In genomic region chr7:141972831-141973619, GRCm38 (mm10) we compare ENCODE assay signal across 9 mouse cellular contexts. TPM values are rescaled to one million over a fixed set of nuclear protein-coding genes. Genes with fewer than 3 reads are reported as not detected.
DNase-seq lines count a peak whose midpoint lies in the region; ATAC-seq and TF ChIP-seq lines count a peak whose summit lies in the region.
"Had no signal": no experiment of that assay in that cellular context is flagged by ENCODE, and none has a peak within 500 bp of the region (broad histone marks: within the 10 kb centered on the region; RNA-seq: fewer than 3 reads in every experiment).

No protein-coding gene starts in this region.

- H3K27ac ChIP-seq in hindbrain, embryonic 10.5 days: no peak overlapping the region
- H3K27ac ChIP-seq in hindbrain, embryonic 14.5 days: no peak overlapping the region
- H3K27ac ChIP-seq in cerebellum, adult 2 months (ENCODE audit: insufficient read depth, low read length): peak overlapping the region; percentile 26
- H3K27ac ChIP-seq in hindbrain, embryonic 15.5 days (replicated peaks): no peak overlapping the region
- 0 out of 2 replicates have a peak overlapping the region, but pooled peaks have one; percentile 45 for H3K27ac ChIP-seq in midbrain, embryonic 14.5 days (replicated peaks; ENCODE audit: low read depth, low read length)
- H3K27ac ChIP-seq: macrophage had no signal

- WGBS in hindbrain, embryonic 10.5 days: 46% methylated on average over 7 of the region's 7 CpGs
- 51% methylated on average over 7 of the region's 7 CpGs for WGBS in hindbrain, embryonic 14.5 days
- 14% methylated on average over 7 of the region's 7 CpGs for WGBS in cerebellum, adult 2 months
- WGBS in hindbrain, embryonic 15.5 days: 51% methylated on average over 7 of the region's 7 CpGs
- WGBS in midbrain, embryonic 14.5 days: 52% methylated on average over 7 of the region's 7 CpGs

- H3K9me3 ChIP-seq in hindbrain, embryonic 10.5 days: no peaks in the 10 kb centered on the region
- H3K9me3 ChIP-seq in hindbrain, embryonic 14.5 days (ENCODE audit: control insufficient read depth, low read length): no peaks in the 10 kb centered on the region
- H3K9me3 ChIP-seq in hindbrain, embryonic 15.5 days: no peaks in the 10 kb centered on the region
- H3K9me3 ChIP-seq in midbrain, embryonic 14.5 days (ENCODE audit: control insufficient read depth, low read length): no peaks in the 10 kb centered on the region

- ATAC-seq in hindbrain, embryonic 14.5 days (ENCODE audit: low FRiP score): no peak
- ATAC-seq in hindbrain, embryonic 15.5 days (ENCODE audit: low FRiP score, low read depth): 0 out of 2 replicates have a peak, but pooled peaks have one; percentile 17
- ATAC-seq in midbrain, embryonic 14.5 days (ENCODE audit: low FRiP score, low TSS enrichment): no peak

- TF ChIP-seq CTCF in cerebellum, adult 2 months (IDR thresholded peaks at IDR 0.05; ENCODE audit: borderline replicate concordance, insufficient read depth, low read depth, low read length): peak; percentile 34

- H3K27me3 ChIP-seq in hindbrain, embryonic 10.5 days (ENCODE audit: insufficient read depth, poor library complexity, severe bottlenecking): no peaks in the 10 kb centered on the region
- H3K27me3 ChIP-seq in hindbrain, embryonic 14.5 days (ENCODE audit: control insufficient read depth, insufficient read depth, low read length): no peaks in the 10 kb centered on the region
- no peaks in the 10 kb centered on the region for H3K27me3 ChIP-seq in cerebellum, adult 2 months (ENCODE audit: control insufficient read depth, insufficient read depth, low read length)
- H3K27me3 ChIP-seq in hindbrain, embryonic 15.5 days: no peaks in the 10 kb centered on the region
- H3K27me3 ChIP-seq in midbrain, embryonic 14.5 days (ENCODE audit: control insufficient read depth, insufficient read depth, low read length): no peaks in the 10 kb centered on the region

- no peak overlapping the region for H3K4me2 ChIP-seq in hindbrain, embryonic 14.5 days (replicated peaks)
- H3K4me2 ChIP-seq in hindbrain, embryonic 15.5 days: no peak overlapping the region
- no peak overlapping the region for H3K4me2 ChIP-seq in midbrain, embryonic 14.5 days (ENCODE audit: low read length)

- H3K9ac ChIP-seq in hindbrain, embryonic 14.5 days: no peak overlapping the region
- H3K9ac ChIP-seq in hindbrain, embryonic 15.5 days: no peak overlapping the region
- H3K9ac ChIP-seq in midbrain, embryonic 14.5 days (replicated peaks; ENCODE audit: low read length): no peak overlapping the region

- no peak overlapping the region for H3K4me3 ChIP-seq in hindbrain, embryonic 10.5 days
- H3K4me3 ChIP-seq in hindbrain, embryonic 14.5 days (replicated peaks; ENCODE audit: low read length): no peak overlapping the region
- H3K4me3 ChIP-seq in cerebellum, adult 2 months (replicated peaks; ENCODE audit: insufficient read depth, low read depth, low read length): no peak overlapping the region
- no peak overlapping the region for H3K4me3 ChIP-seq in hindbrain, embryonic 15.5 days
- H3K4me3 ChIP-seq in midbrain, embryonic 14.5 days (replicated peaks; ENCODE audit: low read depth, low read length): no peak overlapping the region

- H3K36me3 ChIP-seq in hindbrain, embryonic 10.5 days: peaks cover 6% of the 10 kb centered on the region; the same call in 1 of the 2 replicates
- no peaks in the 10 kb centered on the region for H3K36me3 ChIP-seq in hindbrain, embryonic 14.5 days (replicated peaks; ENCODE audit: control insufficient read depth, insufficient read depth)
- no peaks in the 10 kb centered on the region for H3K36me3 ChIP-seq in hindbrain, embryonic 15.5 days
- no peaks in the 10 kb centered on the region for H3K36me3 ChIP-seq in midbrain, embryonic 14.5 days (ENCODE audit: control insufficient read depth, insufficient read depth, low read length)

- peak; percentile 53 for DNase-seq in hindbrain, embryonic 10.5 days (ENCODE audit: low spot score)
- DNase-seq in hindbrain, embryonic 14.5 days (ENCODE audit: low spot score): no peak
- peak; percentile 15 for DNase-seq in ES-CJ7 (ENCODE audit: low read depth, low spot score)
- peak; percentile 58 to 67 for DNase-seq in cerebellum, adult 2 months
- peak; percentile 60 for DNase-seq in midbrain, embryonic 14.5 days
- DNase-seq in thymus, postnatal 36 days: peak; percentile 47 to 61
- DNase-seq in heart, adult 18-20 months: no peak

- peaks cover 31% of the 10 kb centered on the region for H3K4me1 ChIP-seq in hindbrain, embryonic 10.5 days (replicated peaks)
- peaks cover 31% of the 10 kb centered on the region for H3K4me1 ChIP-seq in hindbrain, embryonic 14.5 days (replicated peaks; ENCODE audit: control insufficient read depth, insufficient read depth, low read length)
- peaks cover 54% of the 10 kb centered on the region for H3K4me1 ChIP-seq in cerebellum, adult 2 months (ENCODE audit: control insufficient read depth, insufficient read depth, low read length)
- H3K4me1 ChIP-seq in hindbrain, embryonic 15.5 days (replicated peaks): peaks cover 54% of the 10 kb centered on the region
- peaks cover 26% of the 10 kb centered on the region for H3K4me1 ChIP-seq in midbrain, embryonic 14.5 days (ENCODE audit: control insufficient read depth, insufficient read depth, low read length)

- no peak for TF ChIP-seq POLR2A in cerebellum, adult 2 months (IDR thresholded peaks at IDR 0.05; ENCODE audit: borderline replicate concordance, insufficient read depth, low read length)

RNA-seq across cellular contexts. Expression of gene Brsk2, which starts 23.5 kb away (rescaled TPM):
- 8.7 and 14.1 TPM in 2 replicates for polyA plus RNA-seq in hindbrain, embryonic 10.5 days (2016; fragmentation: Nextera tagmentation; extraction: Ambion mirVana)
- polyA plus RNA-seq in hindbrain, embryonic 14.5 days (2014; fragmentation: Nextera tagmentation; extraction: Ambion mirVana): 23.3 and 24.8 TPM in 2 replicates
- 173 and 182 TPM in 2 replicates for polyA plus RNA-seq in cerebellum, adult 2 months (2012; rRNA removed)
- polyA plus RNA-seq in hindbrain, embryonic 15.5 days (2015; fragmentation: Nextera tagmentation; extraction: Ambion mirVana): 20.6 and 23.1 TPM in 2 replicates
- 23.9 and 33.5 TPM in 2 replicates for polyA plus RNA-seq in midbrain, embryonic 14.5 days (2014; fragmentation: Nextera tagmentation; extraction: Ambion mirVana)
- total RNA-seq in heart, adult 18-20 months (2021): under 1 TPM; 0.15 to 0.39 TPM
- polyA plus RNA-seq: macrophage had no signal

RNA-seq across cellular contexts. Expression of gene Tollip, which starts 54.7 kb away (rescaled TPM):
- polyA plus RNA-seq in hindbrain, embryonic 10.5 days (2016; fragmentation: Nextera tagmentation; extraction: Ambion mirVana): 60.3 and 69.0 TPM in 2 replicates
- polyA plus RNA-seq in hindbrain, embryonic 14.5 days (2014; fragmentation: Nextera tagmentation; extraction: Ambion mirVana): 71.9 and 82.7 TPM in 2 replicates
- polyA plus RNA-seq in cerebellum, adult 2 months (2012; rRNA removed): 151 and 161 TPM in 2 replicates
- polyA plus RNA-seq in hindbrain, embryonic 15.5 days (2015; fragmentation: Nextera tagmentation; extraction: Ambion mirVana): 75.7 and 80.3 TPM in 2 replicates
- polyA plus RNA-seq in midbrain, embryonic 14.5 days (2014; fragmentation: Nextera tagmentation; extraction: Ambion mirVana): 61.9 and 79.7 TPM in 2 replicates
- 10 to 100 TPM; 50.9 to 54.4 TPM for total RNA-seq in heart, adult 18-20 months (2021)

Comparison
In these comparisons a context has a peak if more than half of its experiments do, and no peak if none do; other contexts are left out.
1. DNase-seq: peak in hindbrain, embryonic 10.5 days (single experiment), ES-CJ7 (single experiment), cerebellum, adult 2 months (2 of 2), midbrain, embryonic 14.5 days (single experiment) and thymus, postnatal 36 days (2 of 2); none in hindbrain, embryonic 14.5 days (single experiment) and heart, adult 18-20 months (0 of 2).
2. H3K27ac ChIP-seq: peak in cerebellum, adult 2 months (single experiment) and midbrain, embryonic 14.5 days (single experiment); none in hindbrain, embryonic 10.5 days (single experiment), hindbrain, embryonic 14.5 days (single experiment) and hindbrain, embryonic 15.5 days (single experiment).